Mouse (Mus musculus): ENCODE measurements around the gene Ccdc126. TPM values are rescaled to one million over a fixed set of nuclear protein-coding genes. Genes with fewer than 3 reads are reported as not detected.

The Ccdc126 gene
- total RNA-seq, 2 experiments from 2014 or later, result 7.1 to 8.1 TPM

DNA sequence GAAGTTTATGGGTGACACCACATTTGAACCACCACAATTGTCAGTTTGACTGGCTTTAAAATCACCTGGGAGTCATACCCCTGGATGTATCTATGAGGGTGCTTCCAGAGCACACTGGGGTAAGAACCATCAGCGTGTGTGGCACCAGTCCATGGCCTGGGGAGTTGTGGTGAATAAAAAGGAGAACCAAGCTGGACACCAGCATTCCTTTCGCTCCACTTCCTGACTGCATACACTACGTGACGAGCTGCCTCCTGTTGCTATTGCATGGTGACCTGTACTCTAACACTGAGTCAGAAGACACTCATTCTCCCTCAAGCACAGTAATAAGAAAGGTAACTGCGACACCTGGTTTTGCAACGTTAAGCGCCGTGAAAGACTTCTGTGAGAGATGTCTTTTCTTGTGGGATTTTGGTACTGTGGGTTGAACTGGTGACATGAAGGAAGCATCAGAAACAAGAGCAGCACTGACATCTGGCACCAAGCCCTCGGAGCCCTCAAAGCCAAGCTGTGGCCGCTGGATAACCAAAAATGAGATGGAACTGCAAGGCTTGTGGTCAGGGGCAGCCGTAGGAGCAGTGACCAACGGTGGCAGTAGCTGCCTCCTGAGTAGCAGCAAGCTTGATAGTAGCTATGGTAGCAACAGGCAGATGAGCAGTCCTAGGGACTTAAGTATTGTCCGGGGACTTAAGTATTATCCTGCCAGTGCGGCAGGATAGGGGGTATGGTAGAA, 24.8 kb downstream of the Ccdc126 start:
- no peak for DNase-seq (ENCODE audit: low spot score in 2 of 2)

DNA sequence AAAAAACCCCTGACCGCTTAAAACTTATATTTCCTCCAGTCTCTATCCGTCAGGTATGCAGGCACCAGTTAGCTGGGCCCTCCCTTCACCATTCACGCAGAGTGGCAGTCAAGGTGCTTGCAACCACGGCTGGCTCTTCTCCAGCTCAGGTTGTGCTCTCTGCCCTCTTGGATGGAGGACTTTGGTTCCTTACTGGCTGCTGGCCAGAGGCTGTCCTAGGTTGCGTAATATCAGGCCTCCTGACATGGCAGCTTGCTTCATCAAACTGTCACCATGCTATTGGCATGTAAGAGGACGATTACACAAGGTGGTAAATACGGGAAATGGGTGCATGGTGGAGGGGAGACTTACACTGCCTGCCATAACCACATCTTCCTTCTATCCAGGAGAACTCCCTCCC, 30.8 kb downstream of the Ccdc126 start:
- no peak for DNase-seq (ENCODE audit: low spot score in 2 of 2)

DNA sequence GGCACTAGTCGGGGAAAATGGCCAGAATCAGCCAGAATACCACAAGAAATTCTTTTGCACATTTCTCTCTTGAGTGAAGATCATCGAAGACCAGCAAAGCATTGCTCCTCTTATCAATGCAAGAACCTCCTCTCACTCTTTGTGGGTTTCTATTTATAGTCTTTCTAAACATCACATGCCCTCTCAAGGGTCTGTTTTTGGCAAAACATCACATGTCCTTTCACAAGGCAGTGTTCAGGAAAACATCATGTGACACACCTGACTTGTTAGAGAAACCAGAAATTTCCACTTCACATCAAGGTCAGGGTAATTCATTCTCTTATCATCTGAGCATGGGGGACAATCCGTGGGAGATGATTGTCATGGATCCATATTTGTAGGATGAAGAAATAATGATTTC, 35.5 kb downstream of the Ccdc126 start:
- no peak for DNase-seq (ENCODE audit: low spot score in 2 of 2)

DNA sequence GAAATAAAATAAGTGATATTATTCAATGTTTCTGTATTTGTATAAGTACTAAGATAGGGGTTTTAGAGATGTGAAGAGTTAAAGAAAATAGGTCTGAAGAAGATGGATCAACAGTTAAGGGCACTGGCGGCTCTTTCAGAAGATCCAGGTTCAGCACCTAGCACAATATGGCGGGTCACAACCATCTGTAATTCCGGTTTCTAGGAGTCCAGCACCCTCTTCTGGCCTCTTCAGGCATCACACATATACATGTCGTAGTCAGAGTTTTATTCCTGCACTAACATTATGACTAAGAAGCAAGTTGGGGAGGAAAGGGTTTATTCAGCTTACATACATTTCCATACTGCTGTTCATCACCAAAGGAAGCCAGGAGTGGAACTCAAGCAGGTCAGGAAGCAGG, 36.1 kb downstream of the Ccdc126 start:
- DNase-seq (ENCODE audit: low spot score in 2 of 2), result no peak

DNA sequence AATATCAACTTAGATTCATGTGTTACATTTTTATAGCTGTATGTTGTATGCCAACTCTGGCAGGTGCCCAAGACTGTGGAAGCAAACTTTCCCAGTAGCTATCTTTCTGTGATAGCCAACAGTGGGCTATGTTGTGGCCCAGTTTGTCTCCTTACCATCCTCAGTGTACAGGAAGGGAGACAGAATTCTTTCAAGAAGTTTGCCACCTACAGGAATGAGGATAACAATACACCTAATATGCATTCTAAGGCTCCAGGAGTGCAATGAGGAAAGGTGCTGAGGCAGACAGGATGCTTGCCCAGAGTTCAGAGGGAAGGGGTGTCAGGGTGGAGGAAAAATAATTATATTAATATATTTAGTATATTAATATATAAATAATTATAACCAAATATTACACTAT, 41.3 kb downstream of the Ccdc126 start:
- DNase-seq (ENCODE audit: low spot score in 2 of 2), result no peak

DNA sequence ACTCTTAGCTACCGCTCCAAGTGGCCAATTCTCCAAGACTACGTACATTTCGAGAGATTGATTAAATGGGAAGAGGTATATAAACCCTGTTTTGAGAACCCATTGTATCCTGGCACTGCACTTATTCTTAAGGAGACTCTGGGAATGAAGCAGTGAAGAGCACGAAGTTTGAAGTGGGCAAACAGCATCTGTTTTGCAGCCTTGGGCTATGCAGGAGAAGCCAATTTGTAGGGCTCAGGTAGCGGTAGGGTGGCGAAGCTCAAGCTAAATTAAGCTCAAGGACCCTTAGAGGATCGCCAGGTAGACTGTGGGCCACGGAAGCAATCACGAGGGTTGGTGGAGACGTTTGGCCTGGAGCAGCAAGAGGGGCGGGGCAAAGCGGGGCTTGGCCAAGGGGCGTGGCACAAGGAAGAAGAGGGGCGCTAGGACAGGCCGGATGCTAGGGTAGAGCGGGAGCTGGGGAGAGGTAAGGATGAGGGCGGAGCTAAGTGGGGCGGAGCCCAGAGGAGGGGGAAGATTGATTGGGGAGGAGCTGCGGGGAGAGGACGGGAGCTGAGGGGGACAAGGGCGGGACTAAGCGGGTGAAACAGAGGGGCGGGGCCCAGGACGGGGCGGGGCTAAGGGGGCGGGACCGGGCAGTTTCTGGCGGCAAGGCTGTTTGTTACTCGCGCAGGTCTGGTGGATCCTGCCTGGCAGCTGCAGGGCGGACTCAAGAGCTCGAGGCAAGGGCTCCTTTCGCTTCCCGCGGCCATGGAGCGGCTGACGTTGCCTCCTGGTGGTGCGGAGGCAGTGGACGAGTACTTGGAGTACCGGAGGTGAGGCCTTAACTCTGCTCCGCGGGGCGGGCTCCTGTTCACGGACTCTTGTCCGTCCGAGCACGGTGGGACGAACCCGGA, 48.3 kb downstream of the Ccdc126 start, which contains the start of gene Fam221a:
TSS of gene Fam221a (plus strand) at position 581 of the 896 bp plus-strand sequence.
- peak; percentile 53 to 63 for DNase-seq (ENCODE audit: low spot score in 2 of 2)

DNA sequence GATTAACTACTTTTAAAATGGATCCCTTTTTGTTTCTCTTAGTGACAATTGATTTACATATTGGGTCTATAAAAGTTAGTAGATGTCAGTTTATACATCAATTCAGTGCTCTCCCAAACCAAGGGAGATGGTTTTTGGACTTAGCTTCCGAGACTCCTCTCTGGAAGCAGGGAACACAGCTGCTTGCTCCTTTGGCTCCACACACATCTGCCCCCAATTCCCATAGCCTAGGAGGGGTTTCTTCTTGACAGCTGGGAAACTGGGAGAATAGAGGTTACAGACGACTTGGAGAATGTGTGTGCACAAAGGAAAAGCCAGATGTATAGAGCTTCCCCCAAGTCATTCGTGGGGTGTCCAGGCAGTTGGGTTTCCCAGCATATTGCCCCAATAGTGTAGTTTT, 49.1 kb downstream of the Ccdc126 start:
- DNase-seq (ENCODE audit: low spot score in 2 of 2), result no peak

DNA sequence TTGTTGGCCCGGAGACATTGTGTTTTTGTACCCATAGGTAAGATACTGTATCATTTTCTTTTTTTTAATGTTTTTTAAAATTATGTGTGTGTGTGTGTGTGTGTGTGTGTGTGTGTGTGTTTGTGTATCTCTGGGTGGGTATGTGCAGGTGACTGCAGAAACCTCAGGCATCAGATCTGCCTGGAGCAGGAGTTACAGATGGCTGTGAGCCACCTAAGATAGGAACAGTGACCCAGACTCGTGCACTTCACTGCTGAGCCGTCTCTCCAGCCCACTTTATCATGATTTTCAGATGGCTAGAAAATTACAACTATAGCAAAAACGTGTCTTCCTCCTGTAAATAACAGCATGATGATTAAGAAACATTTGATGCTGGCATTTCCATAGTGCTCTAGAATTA, 53.6 kb downstream of the Ccdc126 start:
- DNase-seq (ENCODE audit: low spot score in 2 of 2), result no peak

DNA sequence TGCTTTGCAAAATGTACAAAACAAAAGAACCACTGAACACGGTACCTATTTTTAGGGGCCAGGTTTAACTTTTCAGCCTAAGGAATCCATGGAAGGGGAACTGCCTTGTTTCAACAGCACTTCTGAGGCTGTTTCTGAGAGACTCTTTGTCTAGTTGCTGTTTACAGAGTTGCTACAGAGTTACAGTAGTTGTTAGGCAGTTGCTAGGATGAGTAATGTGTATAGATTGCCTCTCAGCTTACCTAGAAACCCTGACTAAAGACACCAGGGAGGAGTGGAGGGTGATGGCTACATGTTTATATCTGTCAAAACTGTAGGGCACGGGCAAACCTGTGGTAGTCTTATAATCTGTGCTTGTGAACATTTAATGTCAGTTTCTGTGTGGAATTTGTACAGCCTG, 54.9 kb downstream of the Ccdc126 start:
- DNase-seq (ENCODE audit: low spot score in 2 of 2), result no peak

DNA sequence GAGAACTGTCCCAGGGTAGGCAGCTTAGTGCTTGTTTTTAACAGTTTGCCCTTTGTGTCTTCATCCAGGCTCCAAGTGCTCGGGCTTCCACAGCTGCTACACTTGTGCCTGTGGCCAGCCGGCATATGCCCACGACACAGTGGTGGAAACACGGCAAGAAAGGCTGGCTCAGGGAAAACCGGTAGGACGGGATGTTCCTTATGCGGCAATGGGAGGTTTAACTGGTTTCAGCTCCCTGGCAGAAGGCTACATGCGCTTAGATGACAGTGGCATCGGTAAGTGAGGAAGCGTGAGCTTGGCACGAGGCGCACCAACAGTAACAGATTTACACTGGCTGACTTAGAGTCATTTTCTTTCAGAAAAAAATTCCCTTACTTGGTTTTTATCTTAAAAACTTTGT, 59.3 kb downstream of the Ccdc126 start:
- DNase-seq (ENCODE audit: low spot score in 2 of 2), result no peak

Other genes with a start within 250 kb of the Ccdc126 start
- gene Malsu1, start 245.5 kb upstream of the Ccdc126 start, total RNA-seq (2021), result 10 to 100 TPM; 24.5 to 34.2 TPM
- 1 to 10 TPM; 1.4 TPM for gene Igf2bp3, start 104.3 kb upstream of the Ccdc126 start, total RNA-seq (2021)
- gene Tra2a, start 55.2 kb upstream of the Ccdc126 start, total RNA-seq (2021), result 10 to 100 TPM; 76.6 to 76.9 TPM
- gene Fam221a, start 48.5 kb downstream of the Ccdc126 start, total RNA-seq (2021), result 1 to 10 TPM; 1.2 to 1.8 TPM
- 1 to 10 TPM in 1 of 2 experiments, under 1 TPM in 1; 0.69 to 1.2 TPM for gene Stk31, start 76.3 kb downstream of the Ccdc126 start, total RNA-seq (2021)

Measured in layer of hippocampus, postnatal 10 days (tissue).